Mouse (Mus musculus): ENCODE measurements around the gene Fam84b. TPM values are rescaled to one million over a fixed set of nuclear protein-coding genes. Genes with fewer than 3 reads are reported as not detected.
"Not testable (repeated sequence)": the region's sequence is repeated elsewhere in the genome, so short reads cannot be mapped to it uniquely, and the experiment has no call there.

The Fam84b gene
- total RNA-seq, 2 experiments from 2014 or later, result 5.3 to 6.2 TPM

GRCm38 (mm10) chr15:60841785-60842184, 11.8 kb downstream of the Fam84b start:
- no peak overlapping the region for H3K27ac ChIP-seq
- no peak for DNase-seq (ENCODE audit: extremely low spot score in 1 of 2, low spot score in 2 of 2)
- H3K4me3 ChIP-seq, result no peak overlapping the region
- intact Hi-C loops (cut with DNase I), result no loop called here
- no peak for TF ChIP-seq CTCF (IDR thresholded peaks at IDR 0.05)

- DNase-seq (ENCODE audit: extremely low spot score in 1 of 2, low spot score in 2 of 2); H3K27ac ChIP-seq; H3K4me3 ChIP-seq; intact Hi-C loops (cut with DNase I): not testable (repeated sequence)
Measured at GRCm38 (mm10) chr15:60841312-60841711, 12.3 kb downstream of the Fam84b start.

- no peak for DNase-seq (ENCODE audit: extremely low spot score in 1 of 2, low spot score in 2 of 2)
- no peak overlapping the region for H3K27ac ChIP-seq
- H3K4me3 ChIP-seq, result no peak overlapping the region
- intact Hi-C loops (cut with DNase I), result no loop called here
- no peak for TF ChIP-seq CTCF (IDR thresholded peaks at IDR 0.05)
Measured at GRCm38 (mm10) chr15:60840296-60840670, 13.3 kb downstream of the Fam84b start.

GRCm38 (mm10) chr15:60839539-60840295, 13.9 kb downstream of the Fam84b start:
- no peak for DNase-seq (ENCODE audit: extremely low spot score in 1 of 2, low spot score in 2 of 2)
- TF ChIP-seq CTCF (IDR thresholded peaks at IDR 0.05), result no peak
- intact Hi-C loops (cut with DNase I), result no loop called here

GRCm38 (mm10) chr15:60838135-60838534, 15.4 kb downstream of the Fam84b start:
- no peak overlapping the region for H3K4me3 ChIP-seq
- intact Hi-C loops (cut with DNase I), result no loop called here
- H3K27ac ChIP-seq, result no peak overlapping the region
- no peak for TF ChIP-seq CTCF (IDR thresholded peaks at IDR 0.05)
- no peak for DNase-seq (ENCODE audit: extremely low spot score in 1 of 2, low spot score in 2 of 2)

More at GRCm38 (mm10) chr15:60839539-60840295, 13.9 kb downstream of the Fam84b start:
- H3K4me3 ChIP-seq, result no peak overlapping the region
- H3K27ac ChIP-seq, result no peak overlapping the region

GRCm38 (mm10) chr15:60837719-60838118, 15.9 kb downstream of the Fam84b start:
- Histone ChIP-seq H3K4me3 (no peak overlapping the region), H3K27ac (no peak overlapping the region)
- no peak for TF ChIP-seq CTCF (IDR thresholded peaks at IDR 0.05)
- intact Hi-C loops (cut with DNase I), result no loop called here
- no peak for DNase-seq (ENCODE audit: extremely low spot score in 1 of 2, low spot score in 2 of 2)

GRCm38 (mm10) chr15:60836321-60836720, 17.3 kb downstream of the Fam84b start:
- Histone ChIP-seq H3K4me3 (no peak overlapping the region), H3K27ac (no peak overlapping the region)
- no peak for TF ChIP-seq CTCF (IDR thresholded peaks at IDR 0.05)
- intact Hi-C loops (cut with DNase I), result no loop called here
- no peak for DNase-seq (ENCODE audit: extremely low spot score in 1 of 2, low spot score in 2 of 2)

GRCm38 (mm10) chr15:60834598-60835571, 18.7 kb downstream of the Fam84b start:
- no peak overlapping the region for H3K4me3 ChIP-seq
- no peak overlapping the region for H3K27ac ChIP-seq
- no peak for DNase-seq (ENCODE audit: extremely low spot score in 1 of 2, low spot score in 2 of 2)
- intact Hi-C loops (cut with DNase I), result no loop called here
- TF ChIP-seq CTCF (IDR thresholded peaks at IDR 0.05), result no peak

- no peak for TF ChIP-seq CTCF (IDR thresholded peaks at IDR 0.05)
- Histone ChIP-seq H3K27ac (no peak overlapping the region), H3K4me3 (no peak overlapping the region)
- intact Hi-C loops (cut with DNase I), result no loop called here
- DNase-seq (ENCODE audit: extremely low spot score in 1 of 2, low spot score in 2 of 2), result no peak
Measured at GRCm38 (mm10) chr15:60833476-60834218, 19.9 kb downstream of the Fam84b start.

- intact Hi-C loops (cut with DNase I), result no loop called here
- DNase-seq (ENCODE audit: extremely low spot score in 1 of 2, low spot score in 2 of 2), result no peak
Measured at GRCm38 (mm10) chr15:60832586-60832985, 21.0 kb downstream of the Fam84b start.

GRCm38 (mm10) chr15:60826226-60826625, 27.4 kb downstream of the Fam84b start:
- DNase-seq (ENCODE audit: extremely low spot score in 1 of 2, low spot score in 2 of 2), result no peak
- intact Hi-C loops (cut with DNase I), result loop anchor here (10.0 kb wide), 3 partner anchors 521 to 1441 kb away; no protein-coding TSS in a partner anchor
- no peak overlapping the region for H3K4me3 ChIP-seq
- no peak for TF ChIP-seq CTCF (IDR thresholded peaks at IDR 0.05)
- H3K27ac ChIP-seq, result no peak overlapping the region

More at GRCm38 (mm10) chr15:60832586-60832985, 21.0 kb downstream of the Fam84b start:
- no peak overlapping the region for H3K4me3 ChIP-seq
- H3K27ac ChIP-seq, result no peak overlapping the region
- TF ChIP-seq CTCF (IDR thresholded peaks at IDR 0.05), result peak; percentile 50
